Mouse (Mus musculus): ENCODE measurements at regions not wholly inside any gene's neighbourhood (a gene's known extent, or its start where the extent isn't known, plus 50 kb on each side); places are given as distances from the start of the nearest gene placed in this dataset.

DNA sequence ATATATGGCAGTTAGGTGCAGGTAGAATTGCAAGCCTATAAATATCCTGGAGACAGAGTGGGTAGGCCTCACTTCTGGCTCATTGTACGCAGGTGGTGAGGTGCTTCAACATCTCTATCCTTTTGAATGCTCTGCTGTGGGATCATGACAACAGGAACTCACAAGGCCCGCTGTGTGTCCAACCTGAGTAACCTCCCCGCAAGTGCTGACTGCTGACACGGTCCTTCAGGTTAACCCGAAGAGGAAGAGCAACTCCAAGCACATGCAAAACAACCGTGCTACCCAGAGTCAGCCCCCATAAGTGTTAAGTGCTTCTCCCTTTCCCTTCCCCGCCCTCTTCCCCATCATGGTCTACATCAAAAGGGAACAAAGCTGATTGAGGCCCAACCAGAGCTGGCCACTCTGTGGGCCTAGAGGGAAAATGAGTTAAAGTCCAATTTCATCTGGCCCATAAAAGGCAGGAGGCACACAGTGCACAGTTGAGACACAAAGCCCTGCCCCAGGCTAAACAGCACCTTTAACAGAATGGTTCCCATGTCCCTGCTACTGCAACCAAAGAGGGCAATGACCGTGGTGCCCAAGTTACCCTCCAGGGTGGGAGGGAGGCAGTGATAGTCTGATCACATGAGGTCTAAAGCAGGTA, 253.0 kb downstream of the Bcl11b start:
- H3K36me3 ChIP-seq (ENCODE audit: control insufficient read depth, insufficient read depth, low read length), result no peaks in the 10 kb centered on the region
- TF ChIP-seq POLR2A (IDR thresholded peaks at IDR 0.05; ENCODE audit: low read depth, low read length) (no peak), CTCF (IDR thresholded peaks at IDR 0.05; ENCODE audit: extremely low read depth, insufficient read length, insufficient replicate concordance, low read depth, low read length) (no peak)
- H3K27ac ChIP-seq (ENCODE audit: insufficient read depth, low read depth, low read length), result no peak overlapping the region
- H3K4me1 ChIP-seq (ENCODE audit: control insufficient read depth, insufficient read depth, insufficient read length, low read length), result peaks cover 10% of the 10 kb centered on the region
- H3K4me3 ChIP-seq (ENCODE audit: low read depth, low read length), result no peak overlapping the region
- H3K27me3 ChIP-seq (ENCODE audit: control insufficient read depth, insufficient read depth, low read length), result no peaks in the 10 kb centered on the region
- 76% methylated on average over 8 of the region's 8 CpGs for WGBS

DNA sequence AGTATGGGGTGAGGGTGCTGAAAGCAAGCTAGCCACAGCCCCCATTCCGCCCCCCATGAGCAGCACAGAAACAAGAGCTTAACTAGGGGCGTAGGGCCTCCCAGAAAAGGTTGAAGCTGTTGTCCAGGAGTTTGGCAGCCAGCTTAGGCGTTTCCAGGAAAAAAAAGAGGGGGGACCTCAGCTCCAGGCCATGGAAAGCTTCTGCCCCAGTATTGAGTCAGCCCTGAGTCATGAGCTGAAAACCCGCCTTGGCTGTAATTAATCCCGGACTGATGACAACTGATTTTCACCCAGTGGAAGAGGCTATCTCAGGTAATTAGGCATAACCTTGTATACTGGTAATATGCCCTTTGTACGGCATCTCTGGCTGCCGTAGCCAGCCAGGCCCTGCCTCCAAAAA, 251.3 kb downstream of the Bcl11b start:
- Histone ChIP-seq H3K4me3 (ENCODE audit: low read depth, low read length) (no peak overlapping the region), H3K4me1 (ENCODE audit: control insufficient read depth, insufficient read depth, insufficient read length, low read length) (peaks cover 10% of the 10 kb centered on the region), H3K36me3 (ENCODE audit: control insufficient read depth, insufficient read depth, low read length) (no peaks in the 10 kb centered on the region), H3K27me3 (ENCODE audit: control insufficient read depth, insufficient read depth, low read length) (no peaks in the 10 kb centered on the region), H3K27ac (ENCODE audit: insufficient read depth, low read depth, low read length) (no peak overlapping the region)
- 39% methylated on average over 7 of the region's 7 CpGs for WGBS
- TF ChIP-seq POLR2A (IDR thresholded peaks at IDR 0.05; ENCODE audit: low read depth, low read length), result no peak
- no peak for TF ChIP-seq CTCF (IDR thresholded peaks at IDR 0.05; ENCODE audit: extremely low read depth, insufficient read length, insufficient replicate concordance, low read depth, low read length)

DNA sequence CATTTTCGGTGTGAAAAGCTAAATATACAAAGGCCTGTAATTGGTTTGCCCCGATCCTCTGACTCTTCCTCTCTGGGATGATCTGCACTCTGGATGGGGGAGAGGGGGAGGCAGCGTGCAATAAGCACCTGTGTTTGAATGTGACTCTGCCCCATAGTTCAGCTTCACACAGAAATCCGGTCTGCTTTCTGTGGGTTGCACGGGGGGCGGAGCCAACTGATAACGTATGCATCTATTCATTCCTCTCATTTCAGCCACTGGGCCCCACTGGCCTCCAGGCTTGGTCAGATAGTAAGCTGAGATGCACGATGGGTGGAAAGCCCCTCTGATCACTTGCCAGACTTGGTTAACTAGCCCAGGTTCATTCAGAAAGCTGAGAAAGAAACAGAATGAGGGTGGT, 250.8 kb downstream of the Bcl11b start:
- 19% methylated on average over 8 of the region's 8 CpGs for WGBS
- no peaks in the 10 kb centered on the region for H3K27me3 ChIP-seq (ENCODE audit: control insufficient read depth, insufficient read depth, low read length)
- peaks cover 10% of the 10 kb centered on the region for H3K4me1 ChIP-seq (ENCODE audit: control insufficient read depth, insufficient read depth, insufficient read length, low read length)
- H3K27ac ChIP-seq (ENCODE audit: insufficient read depth, low read depth, low read length), result no peak overlapping the region
- H3K4me3 ChIP-seq (ENCODE audit: low read depth, low read length), result no peak overlapping the region
- TF ChIP-seq POLR2A (IDR thresholded peaks at IDR 0.05; ENCODE audit: low read depth, low read length), result no peak
- no peak for TF ChIP-seq CTCF (IDR thresholded peaks at IDR 0.05; ENCODE audit: extremely low read depth, insufficient read length, insufficient replicate concordance, low read depth, low read length)
- no peaks in the 10 kb centered on the region for H3K36me3 ChIP-seq (ENCODE audit: control insufficient read depth, insufficient read depth, low read length)

DNA sequence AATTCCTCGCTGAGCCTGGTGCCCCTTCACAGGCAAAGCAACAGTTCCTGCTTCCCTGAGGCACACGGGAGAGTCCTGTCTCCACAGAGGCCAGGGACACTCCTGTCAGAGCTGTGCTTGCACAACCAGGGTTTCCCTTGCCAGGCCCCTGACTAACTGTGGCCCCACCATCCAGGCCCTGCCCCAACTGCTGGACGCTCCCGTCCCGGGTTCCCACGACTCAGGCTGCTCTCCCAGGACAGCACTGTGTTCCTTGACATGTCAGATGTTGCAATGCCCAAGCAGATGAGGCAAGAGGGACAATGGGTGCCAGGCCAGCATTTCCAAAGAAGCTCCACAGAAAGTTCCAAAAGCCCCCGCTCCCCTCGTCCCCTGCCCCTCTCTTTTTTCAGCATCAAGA, 250.4 kb downstream of the Bcl11b start:
- no peaks in the 10 kb centered on the region for H3K36me3 ChIP-seq (ENCODE audit: control insufficient read depth, insufficient read depth, low read length)
- 48% methylated on average over 8 of the region's 8 CpGs for WGBS
- H3K27me3 ChIP-seq (ENCODE audit: control insufficient read depth, insufficient read depth, low read length), result no peaks in the 10 kb centered on the region
- H3K4me1 ChIP-seq (ENCODE audit: control insufficient read depth, insufficient read depth, insufficient read length, low read length), result peaks cover 10% of the 10 kb centered on the region
- no peak overlapping the region for H3K27ac ChIP-seq (ENCODE audit: insufficient read depth, low read depth, low read length)
- no peak overlapping the region for H3K4me3 ChIP-seq (ENCODE audit: low read depth, low read length)
- TF ChIP-seq CTCF (IDR thresholded peaks at IDR 0.05; ENCODE audit: extremely low read depth, insufficient read length, insufficient replicate concordance, low read depth, low read length), result no peak
- no peak for TF ChIP-seq POLR2A (IDR thresholded peaks at IDR 0.05; ENCODE audit: low read depth, low read length)

DNA sequence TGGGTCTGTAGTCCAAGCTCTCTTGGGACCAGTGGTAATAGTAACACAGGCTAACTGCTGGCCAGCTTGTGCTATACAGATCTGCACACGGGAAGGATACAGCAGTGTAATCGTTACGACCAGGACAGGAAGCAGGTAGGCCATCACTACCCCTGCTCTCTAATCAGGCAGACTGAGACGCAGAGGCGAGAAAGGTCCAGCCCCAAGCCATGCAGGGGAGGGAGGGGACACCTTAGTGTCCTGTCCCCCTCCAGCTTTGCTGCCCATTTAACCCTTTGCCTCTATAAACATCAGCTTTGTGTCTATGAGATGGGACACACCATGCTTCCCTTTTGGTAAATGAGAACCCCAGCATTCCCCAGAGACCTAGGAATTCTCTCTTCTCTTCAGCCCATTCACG, 249.9 kb downstream of the Bcl11b start:
- Histone ChIP-seq H3K4me3 (ENCODE audit: low read depth, low read length) (no peak overlapping the region), H3K36me3 (ENCODE audit: control insufficient read depth, insufficient read depth, low read length) (no peaks in the 10 kb centered on the region), H3K4me1 (ENCODE audit: control insufficient read depth, insufficient read depth, insufficient read length, low read length) (peaks cover 12% of the 10 kb centered on the region), H3K27me3 (ENCODE audit: control insufficient read depth, insufficient read depth, low read length) (no peaks in the 10 kb centered on the region), H3K27ac (ENCODE audit: insufficient read depth, low read depth, low read length) (no peak overlapping the region)
- TF ChIP-seq CTCF (IDR thresholded peaks at IDR 0.05; ENCODE audit: extremely low read depth, insufficient read length, insufficient replicate concordance, low read depth, low read length) (no peak), POLR2A (IDR thresholded peaks at IDR 0.05; ENCODE audit: low read depth, low read length) (no peak)
- 73% methylated on average over 6 of the region's 6 CpGs for WGBS

DNA sequence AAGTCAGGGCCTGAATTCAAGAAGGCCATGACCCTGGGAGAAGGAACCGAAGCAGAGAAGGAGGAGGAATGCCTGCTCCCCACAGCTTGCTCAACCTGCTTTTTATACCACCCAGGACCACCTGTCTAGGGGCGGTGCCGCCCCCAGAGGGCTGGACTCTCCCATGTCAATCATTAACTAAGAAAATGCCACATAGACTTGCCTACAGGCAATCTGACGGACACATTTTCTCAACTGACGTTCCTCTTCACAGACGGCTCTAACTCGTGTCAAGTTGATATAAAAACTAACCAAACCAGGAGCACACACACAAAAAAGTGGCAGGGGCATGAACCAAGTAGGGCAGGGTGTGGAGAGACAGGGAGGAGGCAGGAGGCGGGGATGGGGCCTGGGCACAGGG, 248.5 kb downstream of the Bcl11b start:
- Histone ChIP-seq H3K27me3 (ENCODE audit: control insufficient read depth, insufficient read depth, low read length) (no peaks in the 10 kb centered on the region), H3K27ac (ENCODE audit: insufficient read depth, low read depth, low read length) (no peak overlapping the region), H3K36me3 (ENCODE audit: control insufficient read depth, insufficient read depth, low read length) (no peaks in the 10 kb centered on the region), H3K4me3 (ENCODE audit: low read depth, low read length) (no peak overlapping the region), H3K4me1 (ENCODE audit: control insufficient read depth, insufficient read depth, insufficient read length, low read length) (peaks cover 13% of the 10 kb centered on the region)
- TF ChIP-seq POLR2A (IDR thresholded peaks at IDR 0.05; ENCODE audit: low read depth, low read length) (no peak), CTCF (IDR thresholded peaks at IDR 0.05; ENCODE audit: extremely low read depth, insufficient read length, insufficient replicate concordance, low read depth, low read length) (no peak)
- WGBS, result 40% methylated on average over 8 of the region's 8 CpGs

DNA sequence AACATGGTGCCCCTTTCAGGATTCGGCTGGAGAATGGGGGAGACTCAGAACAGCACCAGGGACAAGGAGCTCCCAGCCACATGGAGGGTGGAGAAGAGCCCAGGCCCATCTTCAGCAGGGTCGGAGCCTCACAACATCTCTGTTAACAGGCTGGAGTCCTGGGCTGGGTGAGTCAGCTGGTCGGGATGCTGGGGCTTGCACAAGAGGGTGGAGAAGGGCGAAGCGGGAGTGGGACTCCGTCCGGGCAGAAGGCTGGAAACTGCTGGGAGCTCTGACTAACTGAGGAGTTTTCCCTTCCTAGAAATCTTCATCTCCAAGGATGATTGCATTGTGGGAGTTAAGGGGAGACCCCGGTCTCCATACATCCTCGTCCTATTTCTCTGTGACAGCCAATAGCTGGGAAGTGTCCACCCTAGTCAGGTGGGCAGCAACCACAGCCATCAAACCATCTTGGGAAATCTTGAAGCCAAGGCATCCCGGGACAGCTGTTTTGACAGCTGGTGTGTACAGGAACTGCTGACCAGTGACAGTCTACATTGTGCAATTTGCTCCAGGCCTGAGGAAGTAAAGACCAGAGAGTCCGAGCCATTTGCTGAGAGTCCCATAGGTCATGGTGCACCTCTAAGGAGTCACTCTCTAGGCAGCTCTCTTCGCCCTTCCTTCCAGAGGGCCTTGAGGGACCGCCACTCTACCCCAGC, 247.4 kb downstream of the Bcl11b start:
- Histone ChIP-seq H3K4me1 (ENCODE audit: control insufficient read depth, insufficient read depth, insufficient read length, low read length) (peaks cover 11% of the 10 kb centered on the region), H3K36me3 (ENCODE audit: control insufficient read depth, insufficient read depth, low read length) (no peaks in the 10 kb centered on the region), H3K27me3 (ENCODE audit: control insufficient read depth, insufficient read depth, low read length) (no peaks in the 10 kb centered on the region), H3K27ac (ENCODE audit: insufficient read depth, low read depth, low read length) (no peak overlapping the region), H3K4me3 (ENCODE audit: low read depth, low read length) (no peak overlapping the region)
- 88% methylated on average over 13 of the region's 13 CpGs for WGBS
- TF ChIP-seq CTCF (IDR thresholded peaks at IDR 0.05; ENCODE audit: extremely low read depth, insufficient read length, insufficient replicate concordance, low read depth, low read length) (no peak), POLR2A (IDR thresholded peaks at IDR 0.05; ENCODE audit: low read depth, low read length) (no peak)

All from small intestine, adult 2 months (tissue).